9 mouse cellular contexts compared by ENCODE assay signal in genomic region chr2:157069755-157070315, GRCm38 (mm10). TPM values are rescaled to one million over a fixed set of nuclear protein-coding genes. Genes with fewer than 3 reads are reported as not detected.
A peak's percentile ranks its signal among the peaks of the same experiment; 100 is the strongest.
DNase-seq lines count a peak whose midpoint lies in the region; ATAC-seq and TF ChIP-seq lines count a peak whose summit lies in the region.
"Had no signal": no experiment of that assay in that cellular context is flagged by ENCODE, and none has a peak within 500 bp of the region (broad histone marks: within the 10 kb centered on the region; RNA-seq: fewer than 3 reads in every experiment).

No protein-coding gene starts in this region.

- peak overlapping the region; percentile 29 for H3K4me2 ChIP-seq in lung, embryonic 16.5 days (ENCODE audit: low read depth, low read length)
- H3K4me2 ChIP-seq in intestine, postnatal 0 days (replicated peaks; ENCODE audit: low read depth) = no peak overlapping the region

- no peaks in the 10 kb centered on the region for H3K27me3 ChIP-seq in lung, embryonic 16.5 days (ENCODE audit: control insufficient read depth, insufficient read depth, low read depth, low read length)
- no peaks in the 10 kb centered on the region for H3K27me3 ChIP-seq in intestine, postnatal 0 days (replicated peaks; ENCODE audit: control insufficient read depth, insufficient read depth, low read length)
- H3K27me3 ChIP-seq in small intestine, adult 2 months (ENCODE audit: control insufficient read depth, insufficient read depth, low read length) = no peaks in the 10 kb centered on the region

- no peaks in the 10 kb centered on the region for H3K9me3 ChIP-seq in lung, embryonic 16.5 days (ENCODE audit: control insufficient read depth, low read length)
- no peaks in the 10 kb centered on the region for H3K9me3 ChIP-seq in intestine, postnatal 0 days (ENCODE audit: control insufficient read depth)

- peaks cover 87% of the 10 kb centered on the region for H3K4me1 ChIP-seq in lung, embryonic 16.5 days (replicated peaks; ENCODE audit: control insufficient read depth, insufficient read depth, low read length)
- peaks cover 15% of the 10 kb centered on the region for H3K4me1 ChIP-seq in intestine, postnatal 0 days (replicated peaks; ENCODE audit: control insufficient read depth, insufficient read depth, low read length)
- H3K4me1 ChIP-seq in small intestine, adult 2 months (ENCODE audit: control insufficient read depth, insufficient read depth, insufficient read length, low read length) = peaks cover 60% of the 10 kb centered on the region

- ATAC-seq in lung, embryonic 16.5 days (ENCODE audit: low read depth) = peak; percentile 2; the same call in 1 of the 2 replicates
- ATAC-seq in intestine, postnatal 0 days = no peak
- no peak for ATAC-seq in inflammation-experienced regulatory T-cells, adult 6 months

- H3K27ac ChIP-seq in lung, embryonic 16.5 days (ENCODE audit: low read length) = peak overlapping the region; percentile 95
- peak overlapping the region; percentile 73 for H3K27ac ChIP-seq in intestine, postnatal 0 days (ENCODE audit: low read depth, low read length)
- peak overlapping the region; percentile 72 for H3K27ac ChIP-seq in small intestine, adult 2 months (ENCODE audit: insufficient read depth, low read depth, low read length)

- peak; percentile 24 for DNase-seq in adrenal gland, postnatal 10 days
- DNase-seq in adrenal gland, postnatal 4 days (ENCODE audit: low spot score in 2 of 2) = no peak
- no peak for DNase-seq in lung, adult 18-20 months
- DNase-seq in left cerebral cortex, adult 8-10 months (ENCODE audit: low spot score in 2 of 2) = no peak
- DNase-seq: thymus, postnatal 36 days had no signal

- no peak for TF ChIP-seq CTCF in intestine, postnatal 0 days (IDR thresholded peaks at IDR 0.05; ENCODE audit: low read depth)
- no peak for TF ChIP-seq CTCF in small intestine, adult 2 months (IDR thresholded peaks at IDR 0.05; ENCODE audit: extremely low read depth, insufficient read length, insufficient replicate concordance, low read depth, low read length)

- TF ChIP-seq POLR2A in small intestine, adult 2 months (IDR thresholded peaks at IDR 0.05; ENCODE audit: low read depth, low read length) = no peak

- H3K9ac ChIP-seq in lung, embryonic 16.5 days (ENCODE audit: low read length) = peak overlapping the region; percentile 58
- no peak overlapping the region for H3K9ac ChIP-seq in intestine, postnatal 0 days (ENCODE audit: low read depth, low read length)

- no peaks in the 10 kb centered on the region for H3K36me3 ChIP-seq in lung, embryonic 16.5 days (ENCODE audit: control insufficient read depth, insufficient read depth, low read length)
- 0 out of 2 replicates have a peak, but pooled peaks cover 8% of the 10 kb centered on the region for H3K36me3 ChIP-seq in intestine, postnatal 0 days (ENCODE audit: control insufficient read depth, insufficient read depth)
- H3K36me3 ChIP-seq in small intestine, adult 2 months (ENCODE audit: control insufficient read depth, insufficient read depth, low read length) = no peaks in the 10 kb centered on the region

- WGBS in lung, embryonic 16.5 days = 14% methylated on average over 3 of the region's 3 CpGs
- 49% methylated on average over 3 of the region's 3 CpGs for WGBS in intestine, postnatal 0 days
- WGBS in small intestine, adult 2 months = 61% methylated on average over 3 of the region's 3 CpGs

- H3K4me3 ChIP-seq in lung, embryonic 16.5 days (ENCODE audit: low read length) = 0 out of 2 replicates have a peak overlapping the region, but pooled peaks have one; percentile 10
- H3K4me3 ChIP-seq in intestine, postnatal 0 days (ENCODE audit: low read depth, low read length) = no peak overlapping the region
- H3K4me3 ChIP-seq in small intestine, adult 2 months (ENCODE audit: low read depth, low read length) = no peak overlapping the region

RNA-seq across cellular contexts. Expression of gene Soga1, which starts 9.2 kb away (rescaled TPM):
- 10 to 100 TPM; 30.3 to 35.9 TPM for total RNA-seq in adrenal gland, postnatal 10 days (2021)
- total RNA-seq in adrenal gland, postnatal 4 days (2021) = 10 to 100 TPM; 46.3 to 47.0 TPM
- polyA plus RNA-seq in lung, embryonic 16.5 days (2015; fragmentation: Nextera tagmentation; extraction: Ambion mirVana) = 4.0 and 4.1 TPM in 2 replicates
- 0.90 TPM in 2 replicates for polyA plus RNA-seq in intestine, postnatal 0 days (2015; fragmentation: Nextera tagmentation; extraction: Ambion mirVana)
- 4.6 and 6.3 TPM in 2 replicates for polyA plus RNA-seq in small intestine, adult 2 months (2012; rRNA removed)
- total RNA-seq in left cerebral cortex, adult 8-10 months (2022) = 10 to 100 TPM; 19.4 to 25.6 (median 22.0) TPM
- under 1 TPM in 1 of 3 experiments, not detected in 2; 0.17 TPM for polyA plus RNA-seq in inflammation-experienced regulatory T-cells, adult 6 months (2017; shearing (Covaris generic))

RNA-seq across cellular contexts. Expression of gene Tldc2, which starts 17.0 kb away (rescaled TPM):
- not detected for total RNA-seq in adrenal gland, postnatal 10 days (2021)
- total RNA-seq in adrenal gland, postnatal 4 days (2021) = not detected
- polyA plus RNA-seq in lung, embryonic 16.5 days (2015; fragmentation: Nextera tagmentation; extraction: Ambion mirVana) = not detected in 2 replicates
- polyA plus RNA-seq in intestine, postnatal 0 days (2015; fragmentation: Nextera tagmentation; extraction: Ambion mirVana) = not detected in 2 replicates
- polyA plus RNA-seq in small intestine, adult 2 months (2012; rRNA removed) = 8.8 and 12.4 TPM in 2 replicates
- not detected for total RNA-seq in left cerebral cortex, adult 8-10 months (2022)
- not detected for polyA plus RNA-seq in inflammation-experienced regulatory T-cells, adult 6 months (2017; shearing (Covaris generic))
